Mouse (Mus musculus): Measurements from ENCODE around the gene Bag5.

DNA sequence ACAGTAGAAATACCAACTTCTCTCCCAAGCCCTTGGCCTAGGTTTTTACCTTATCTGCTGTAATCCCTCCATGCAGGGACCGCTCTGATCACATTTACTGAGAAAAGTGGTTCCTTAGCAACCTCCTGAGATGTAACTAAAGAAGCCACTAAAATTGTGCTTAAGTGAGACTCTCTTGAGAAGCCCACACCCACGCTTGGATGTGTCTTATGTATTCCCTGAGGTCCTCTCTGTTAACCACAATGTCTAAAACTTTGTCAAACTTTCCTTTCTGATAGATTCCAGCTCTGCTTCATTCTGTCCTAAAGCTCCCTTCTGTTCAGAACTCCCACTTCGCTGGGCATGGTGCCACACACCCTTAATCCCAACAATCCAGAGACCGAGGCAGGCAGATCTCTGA, 13.5 kb downstream of the Bag5 start:
- TF ChIP-seq CTCF (IDR thresholded peaks at IDR 0.05; ENCODE audit: control insufficient read depth, insufficient read depth, low read length), result no peak
- no peak for TF ChIP-seq POLR2A (IDR thresholded peaks at IDR 0.05; ENCODE audit: borderline replicate concordance, control insufficient read depth, low read depth, low read length)
